Mouse (Mus musculus) embryonic fibroblast, embryonic 13.5 days (primary cell): ENCODE data around the gene Amz1.

Source experiments
- CTCF ChIP-seq: IDR thresholded peaks from 2 replicates; pipeline ENCODE4 v1.5.1; 2011; ENCODE audit warnings: mild to moderate bottlenecking, control low read depth, low read length, moderate library complexity, borderline replicate concordance; ENCODE audit not compliant: insufficient read depth
- POLR2A ChIP-seq: IDR thresholded peaks from 2 replicates; pipeline ENCODE4 v1.6.1; 2011; ENCODE audit warnings: low read depth, mild to moderate bottlenecking, control low read depth, low read length, moderate library complexity

DNA sequence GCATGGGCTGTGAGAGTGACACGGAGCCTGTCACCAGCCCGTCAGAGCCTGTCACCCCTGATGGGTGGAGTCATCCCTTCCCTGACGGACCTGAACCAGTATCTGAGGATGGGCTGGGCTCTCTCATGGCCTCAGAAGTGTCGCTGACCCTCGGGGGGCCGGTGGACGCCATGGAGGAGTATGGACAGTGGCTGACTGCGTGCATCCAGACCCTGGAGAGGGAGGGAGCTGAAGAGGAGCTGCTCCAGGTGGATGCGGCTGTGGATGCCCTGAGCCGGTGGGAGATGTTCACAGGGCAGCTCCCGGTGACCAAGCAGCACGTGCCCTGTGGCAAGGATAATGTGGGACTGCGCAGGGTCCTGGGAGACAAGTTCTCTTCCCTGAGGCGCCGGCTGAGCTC lies 28.1 kb downstream of the Amz1 start:
- TF ChIP-seq POLR2A (no peak), CTCF (no peak)
